Mouse (Mus musculus) liver, adult 2 months (tissue): Measurements from ENCODE around the gene Heatr3.

Experiments
- CTCF ChIP-seq: fragments of 200-500 bp; IDR thresholded peaks from 2 replicates; pipeline ENCODE4 v1.5.1; 2011; ENCODE audit warnings: low read depth, low read length, control low read depth
- POLR2A ChIP-seq: fragments of 200-500 bp; IDR thresholded peaks from 2 replicates; pipeline ENCODE4 v1.6.1; 2011; ENCODE audit warnings: low read length, control low read depth; ENCODE audit not compliant: insufficient read depth; ENCODE audit errors: extremely low read depth

GRCm38 (mm10) chr8:88141629-88142028 lies 4.0 kb downstream of the Heatr3 start:
- TF ChIP-seq POLR2A (no peak), CTCF (no peak)
